Mouse (Mus musculus) mouse trophoblast stem cell (cell line): ENCODE results near the gene Vmn1r100.
"Not testable (repeated sequence)": the region's sequence is repeated elsewhere in the genome, so short reads cannot be mapped to it uniquely, and the experiment has no call there.

Experiments
- in situ Hi-C, 2 experiments: fragments of 300-500 bp; cut with MseI, MboI; formaldehyde crosslinking; loops; 2 replicates in 1 of 2; 3 replicates in 1 of 2; pipeline ENCODE4 v1.15.1; 2025

Vmn1r100 gene

DNA sequence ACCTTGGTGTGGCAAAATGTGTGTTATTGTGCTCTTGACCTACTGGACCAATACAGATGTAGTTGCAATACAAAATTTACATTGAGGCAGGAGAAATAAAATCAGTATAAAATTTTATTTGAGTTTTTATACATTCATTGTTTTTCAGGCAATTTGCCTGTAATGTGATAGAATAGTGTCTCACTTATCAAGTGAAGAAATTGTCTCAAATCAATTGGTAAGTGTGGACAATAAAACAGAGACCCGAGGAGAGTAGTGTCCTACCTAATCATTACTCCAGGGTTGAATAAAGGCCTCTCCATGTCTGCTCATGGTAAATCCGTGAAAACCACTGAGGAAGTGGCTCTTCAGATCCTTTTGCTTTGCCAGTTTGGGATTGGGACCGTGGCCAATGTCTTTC, at the start of gene Vmn1r100:
Vmn1r100 (plus strand) TSS at position 301 of the 400 bp plus-strand sequence.
- in situ Hi-C loops, result not testable (repeated sequence)

DNA sequence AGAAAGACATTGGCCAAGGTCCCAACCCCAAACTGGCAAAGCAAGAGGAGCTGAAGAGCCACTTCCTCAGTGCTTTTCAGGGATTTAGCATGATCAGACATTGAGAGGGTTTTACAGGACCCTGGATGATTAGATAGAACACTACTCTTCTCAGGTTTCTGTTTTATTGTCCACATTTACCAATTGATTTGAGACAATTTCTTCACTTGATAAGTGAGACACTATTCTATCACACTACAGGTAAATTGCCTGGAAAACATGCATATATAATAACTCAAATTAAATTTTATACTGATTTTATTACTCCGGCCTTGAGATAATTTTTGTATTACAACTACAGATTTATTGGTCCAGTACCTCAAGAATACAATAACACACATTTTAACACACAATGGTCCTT, 42.4 kb upstream of the Vmn1r100 start, which contains the start of gene Gm5728:
Gm5728 (minus strand) TSS at position 101 of the 400 bp plus-strand sequence.
- in situ Hi-C loops, result not testable (repeated sequence)

DNA sequence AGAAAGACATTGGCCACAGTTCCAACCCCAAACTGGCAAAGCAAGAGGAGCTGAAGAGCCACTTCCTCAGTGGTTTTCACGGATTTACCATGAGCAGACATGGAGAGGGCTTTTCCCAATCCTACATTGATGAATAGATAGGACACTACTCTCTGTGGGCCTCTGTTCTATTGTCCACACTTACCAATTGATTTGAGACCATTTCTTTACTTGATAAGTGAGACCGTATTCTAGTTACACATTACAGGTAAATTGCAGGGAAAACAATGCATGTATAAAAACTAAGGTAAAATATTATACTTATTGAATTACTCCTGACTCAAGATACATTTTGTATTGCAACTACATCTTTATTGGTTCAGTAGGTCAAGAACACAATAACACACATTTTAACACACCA, 24.8 kb downstream of the Vmn1r100 start, which contains the start of gene Vmn1r101:
Vmn1r101 (minus strand) TSS at position 101 of the 400 bp plus-strand sequence.
- in situ Hi-C loops, result not testable (repeated sequence)
